Mouse (Mus musculus): ENCODE results near the gene Creld2.

- no peak for TF ChIP-seq POLR2A (IDR thresholded peaks at IDR 0.05; ENCODE audit: borderline replicate concordance, extremely low read depth, insufficient read depth, insufficient read length, poor library complexity, severe bottlenecking)
- TF ChIP-seq CTCF (IDR thresholded peaks at IDR 0.05; ENCODE audit: borderline replicate concordance, extremely low read depth, insufficient read depth, insufficient read length) = no peak
Observed at GRCm38 (mm10) chr15:88868024-88868742, 48.7 kb downstream of the Creld2 start.
